Mouse (Mus musculus) MEL (cell line): Measurements from ENCODE around the gene Ccdc85a. TPM values are rescaled to one million over a fixed set of nuclear protein-coding genes. Genes with fewer than 3 reads are reported as not detected.

Experiments used
- DNase-seq: peaks from one replicate; pipeline ENCODE4 v3.0.0; 2011; ENCODE audit warnings: low read depth, low spot score
- H3K27ac ChIP-seq: 2 replicates; pipeline ENCODE4 v1.5.1; 2012; ENCODE audit warnings: low read depth, mild to moderate bottlenecking, control low read depth, low read length, moderate library complexity; ENCODE audit not compliant: control insufficient read depth
- H3K27me3 ChIP-seq, 2 experiments: fragments of 150-350 bp in 1 of 2; sonication (generic) in 1 of 2; 2 replicates each; pipeline ENCODE4 v1.6.1; 2012; ENCODE audit warnings: low read length in 2 of 2, mild to moderate bottlenecking in 2 of 2, improper control_type of control experiment in 1 of 2, moderate library complexity in 1 of 2; ENCODE audit not compliant: insufficient read depth in 2 of 2, control insufficient read depth in 1 of 2
- H3K36me3 ChIP-seq, 2 experiments: 2 replicates each; pipeline ENCODE4 v1.6.1; 2012 to 2014; ENCODE audit warnings: low read length in 2 of 2, improper control_type of control experiment in 1 of 2, inconsistent platforms in 1 of 2, mild to moderate bottlenecking in 1 of 2; ENCODE audit not compliant: insufficient read depth in 2 of 2, control insufficient read depth in 1 of 2
- H3K4me1 ChIP-seq, 2 experiments: fragments of 150-350 bp in 1 of 2; sonication (generic) in 1 of 2; 2 replicates each; pipeline ENCODE4 v1.6.1; 2012; ENCODE audit warnings: low read length in 2 of 2, improper control_type of control experiment in 1 of 2, mild to moderate bottlenecking in 1 of 2; ENCODE audit not compliant: insufficient read depth in 2 of 2, control insufficient read depth in 1 of 2
- H3K4me3 ChIP-seq, 2 experiments: fragments of 150-350 bp in 1 of 2; sonication (generic) in 1 of 2; 2 replicates each; pipeline ENCODE4 v1.5.1; 2012; ENCODE audit warnings: low read depth in 2 of 2, low read length in 2 of 2, mild to moderate bottlenecking in 2 of 2, moderate library complexity in 2 of 2, control low read depth in 1 of 2, improper control_type of control experiment in 1 of 2; ENCODE audit not compliant: control insufficient read depth in 1 of 2, insufficient read depth in 1 of 2
- H3K79me2 ChIP-seq: 2 replicates; pipeline ENCODE4 v1.6.1; 2012; ENCODE audit warnings: mild to moderate bottlenecking, low read length, moderate library complexity; ENCODE audit not compliant: control insufficient read depth, poor library complexity, insufficient read depth
- H3K9ac ChIP-seq: 2 replicates; pipeline ENCODE4 v1.6.1; 2012; ENCODE audit warnings: low read depth, mild to moderate bottlenecking, control low read depth, low read length, moderate library complexity; ENCODE audit not compliant: control insufficient read depth, poor library complexity, severe bottlenecking
- H3K9me3 ChIP-seq: fragments of 150-350 bp; sonication (generic); replicated peaks from 2 replicates; pipeline ENCODE4 v1.6.1; 2012; ENCODE audit warnings: mild to moderate bottlenecking, low read length, improper control_type of control experiment, moderate library complexity; ENCODE audit not compliant: insufficient read depth
- BHLHE40 ChIP-seq: IDR thresholded peaks from 2 replicates; pipeline ENCODE4 v1.6.1; 2012; ENCODE audit warnings: low read depth, mild to moderate bottlenecking, inconsistent platforms, low read length, improper control_type of control experiment, borderline replicate concordance
- CHD2 ChIP-seq: IDR thresholded peaks from 2 replicates; pipeline ENCODE4 v1.6.1; 2011; ENCODE audit warnings: low read length, improper control_type of control experiment
- CTCF ChIP-seq, 3 experiments: IDR thresholded peaks in 2 of 3; conservative IDR thresholded peaks in 1 of 3; 2 replicates each; pipeline ENCODE4 v1.5.1; 2011 to 2012; ENCODE audit warnings: low read length in 3 of 3, low read depth in 2 of 3, mild to moderate bottlenecking in 2 of 3, improper control_type of control experiment in 1 of 3, inconsistent platforms in 1 of 3, mixed read lengths in 1 of 3, moderate library complexity in 1 of 3; ENCODE audit not compliant: control insufficient read depth in 1 of 3, insufficient read depth in 1 of 3, poor library complexity in 1 of 3, severe bottlenecking in 1 of 3
- ELF1 ChIP-seq: IDR thresholded peaks from 2 replicates; pipeline ENCODE4 v1.6.1; 2014; ENCODE audit warnings: low read depth, mild to moderate bottlenecking, inconsistent platforms, low read length, improper control_type of control experiment, moderate library complexity
- ETS1 ChIP-seq: IDR thresholded peaks from 2 replicates; pipeline ENCODE4 v1.6.1; 2012; ENCODE audit warnings: low read depth, mild to moderate bottlenecking, inconsistent platforms, low read length, improper control_type of control experiment, moderate library complexity
- GABPA ChIP-seq: IDR thresholded peaks from 2 replicates; pipeline ENCODE4 v1.6.1; 2012; ENCODE audit warnings: low read depth, mild to moderate bottlenecking, inconsistent platforms, low read length, improper control_type of control experiment, moderate library complexity
- KAT2A ChIP-seq: conservative IDR thresholded peaks from 2 replicates; pipeline ENCODE4 v1.6.1; 2012; ENCODE audit warnings: low read depth, low read length, improper control_type of control experiment, inconsistent platforms
- MAX ChIP-seq: IDR thresholded peaks from 2 replicates; pipeline ENCODE4 v1.6.1; 2011; ENCODE audit warnings: low read length, improper control_type of control experiment
- MAZ ChIP-seq: IDR thresholded peaks from 2 replicates; pipeline ENCODE4 v1.6.1; 2012; ENCODE audit warnings: low read depth, mild to moderate bottlenecking, inconsistent platforms, low read length, improper control_type of control experiment
- MEF2A ChIP-seq: IDR thresholded peaks from 2 replicates; pipeline ENCODE4 v1.6.1; 2014; ENCODE audit warnings: low read depth, mild to moderate bottlenecking, inconsistent platforms, low read length, improper control_type of control experiment; ENCODE audit not compliant: poor library complexity, insufficient replicate concordance, severe bottlenecking; ENCODE audit errors: extremely low read depth
- MXI1 ChIP-seq: IDR thresholded peaks from 2 replicates; pipeline ENCODE4 v1.6.1; 2011; ENCODE audit warnings: mild to moderate bottlenecking, low read depth, low read length, improper control_type of control experiment
- MYC ChIP-seq: IDR thresholded peaks from 2 replicates; pipeline ENCODE4 v1.6.1; 2011; ENCODE audit warnings: low read depth, mild to moderate bottlenecking, low read length, improper control_type of control experiment, moderate library complexity
- NRF1 ChIP-seq: IDR thresholded peaks from 2 replicates; pipeline ENCODE4 v1.6.1; 2014; ENCODE audit warnings: low read depth, mild to moderate bottlenecking, inconsistent platforms, low read length, improper control_type of control experiment, moderate library complexity; ENCODE audit not compliant: poor library complexity, insufficient read depth, severe bottlenecking
- POLR2A ChIP-seq, 2 experiments: IDR thresholded peaks; 2 replicates each; pipeline ENCODE4 v1.6.1; 2011 to 2012; ENCODE audit warnings: low read length in 2 of 2, mild to moderate bottlenecking in 2 of 2, control low read depth in 1 of 2, improper control_type of control experiment in 1 of 2, low read depth in 1 of 2, moderate library complexity in 1 of 2; ENCODE audit not compliant: control insufficient read depth in 1 of 2, insufficient read depth in 1 of 2, poor library complexity in 1 of 2
- POLR2AphosphoS2 ChIP-seq: IDR thresholded peaks from 2 replicates; pipeline ENCODE4 v1.6.1; 2011; ENCODE audit warnings: low read length, improper control_type of control experiment
- RCOR1 ChIP-seq: IDR thresholded peaks from 2 replicates; pipeline ENCODE4 v1.6.1; 2012; ENCODE audit warnings: low read depth, mild to moderate bottlenecking, inconsistent platforms, low read length, improper control_type of control experiment
- SIN3A ChIP-seq: IDR thresholded peaks from 2 replicates; pipeline ENCODE4 v1.6.1; 2012; ENCODE audit warnings: low read length, improper control_type of control experiment, inconsistent platforms
- TAL1 ChIP-seq: IDR thresholded peaks from 2 replicates; pipeline ENCODE4 v1.6.1; 2012; ENCODE audit warnings: mild to moderate bottlenecking, inconsistent platforms, low read length, moderate library complexity, mixed read lengths
- TBP ChIP-seq: IDR thresholded peaks from 2 replicates; pipeline ENCODE4 v1.8.0; 2011; ENCODE audit warnings: low read depth, low read length, improper control_type of control experiment
- TCF12 ChIP-seq: IDR thresholded peaks from 2 replicates; pipeline ENCODE4 v1.6.1; 2014; ENCODE audit warnings: low read depth, mild to moderate bottlenecking, inconsistent platforms, low read length, improper control_type of control experiment, moderate library complexity
- USF2 ChIP-seq, 2 experiments: IDR thresholded peaks; 2 replicates each; pipeline ENCODE4 v1.6.1; 2011 to 2012; ENCODE audit warnings: improper control_type of control experiment in 2 of 2, low read length in 2 of 2, borderline replicate concordance in 1 of 2, inconsistent platforms in 1 of 2, low read depth in 1 of 2, mild to moderate bottlenecking in 1 of 2; ENCODE audit not compliant: insufficient read depth in 1 of 2
- ZC3H11A ChIP-seq: IDR thresholded peaks from 2 replicates; pipeline ENCODE4 v1.6.1; 2012; ENCODE audit warnings: low read depth, mild to moderate bottlenecking, inconsistent platforms, low read length, improper control_type of control experiment
- polyA plus RNA-seq, 2 experiments: library from polyadenylated mRNA; stranded (reverse) in 1 of 2; unstranded in 1 of 2; fragments of >175 nt in 1 of 2; fragments of >200 nt in 1 of 2; gene quantifications; 2 replicates each; pipeline versions ENCODE4 v1.2.1 to v1.2.4; 2012; ENCODE audit warnings: low replicate concordance in 2 of 2, low read depth in 1 of 2; ENCODE audit not compliant: insufficient read length in 2 of 2, insufficient read depth in 1 of 2, missing spikeins in 1 of 2
- total RNA-seq: library from RNA; depleted of rRNA; stranded (reverse); fragments of 300-350 nt; gene quantifications from 2 replicates; pipeline ENCODE4 v1.2.3, GENCODE M21; 2012; rRNA removed

Ccdc85a gene
- not detected in 2 replicates for total RNA-seq
- polyA plus RNA-seq = not detected

GRCm38 (mm10) chr11:28583911-28584434 is at the start of gene Ccdc85a:
Gene Ccdc85a, minus strand, starts transcription at chr11:28584324.
- no peak for TF ChIP-seq SIN3A
- no peak for TF ChIP-seq MXI1
- no peak for TF ChIP-seq POLR2AphosphoS2
- no peak for TF ChIP-seq MEF2A
- no peak for TF ChIP-seq ELF1
- no peak for TF ChIP-seq BHLHE40
- TF ChIP-seq ETS1 = no peak
- TF ChIP-seq MAX = no peak
- no peak for TF ChIP-seq RCOR1
- no peak for TF ChIP-seq TBP
- Histone ChIP-seq H3K4me1 (no peaks in the 10 kb centered on the region), H3K9me3 (no peaks in the 10 kb centered on the region), H3K27ac (no peak within 1 kb of the TSS), H3K36me3 (no peaks in the 10 kb centered on the region), H3K9ac (no peak within 1 kb of the TSS), H3K27me3 (no peaks in the 10 kb centered on the region), H3K79me2 (no peaks in the 10 kb centered on the region), H3K4me3 (no peak within 1 kb of the TSS)
- no peak for DNase-seq

GRCm38 (mm10) chr11:28633571-28634125 is 49.5 kb upstream of the Ccdc85a start:
- TF ChIP-seq CHD2 = no peak
- TF ChIP-seq KAT2A = no peak
- no peak for TF ChIP-seq TAL1
- no peak for TF ChIP-seq MYC
- TF ChIP-seq BHLHE40 = no peak
- no peak for TF ChIP-seq RCOR1
- no peak for TF ChIP-seq NRF1
- no peak for TF ChIP-seq MAZ
- TF ChIP-seq MXI1 = no peak
- no peak for TF ChIP-seq TCF12
- no peak for TF ChIP-seq TBP
- TF ChIP-seq POLR2A (IDR thresholded peaks at IDR 0.05; ENCODE audit: control insufficient read depth in 1 of 2, insufficient read depth in 1 of 2, low read depth in 1 of 2, low read length in 2 of 2, poor library complexity in 1 of 2) = no peak
- TF ChIP-seq GABPA = no peak
- no peak for TF ChIP-seq ZC3H11A
- TF ChIP-seq USF2 (IDR thresholded peaks at IDR 0.05; ENCODE audit: borderline replicate concordance in 1 of 2, insufficient read depth in 1 of 2, low read depth in 1 of 2, low read length in 2 of 2) = no peak
- no peak for TF ChIP-seq CTCF (IDR thresholded peaks at IDR 0.05 in 2 of 3, conservative IDR thresholded peaks at IDR 0.05 in 1 of 3; ENCODE audit: control insufficient read depth in 1 of 3, insufficient read depth in 1 of 3, low read depth in 2 of 3, low read length in 3 of 3, poor library complexity in 1 of 3, severe bottlenecking in 1 of 3)
- Histone ChIP-seq H3K9ac (no peak overlapping the region), H3K4me1 (peaks cover 0 to 4% of the 10 kb centered on the region in 2 experiments; a peak in 3 of 4 replicates), H3K4me3 (no peak overlapping the region), H3K36me3 (peaks cover 0 to 7% of the 10 kb centered on the region in 2 experiments; a peak in 2 of 4 replicates), H3K27ac (peak overlapping the region; percentile 36; the same call in 1 of the 2 replicates), H3K9me3 (no peaks in the 10 kb centered on the region), H3K79me2 (no peaks in the 10 kb centered on the region), H3K27me3 (no peaks in the 10 kb centered on the region)
- peak; percentile 7 for DNase-seq
